Mouse (Mus musculus) brain, embryonic 14.5 days (tissue): ENCODE results near the gene 1700025G04Rik.

Source experiments
- CTCF ChIP-seq: fragments of 200-500 bp; IDR thresholded peaks from 2 replicates; pipeline ENCODE4 v1.5.1; 2012; ENCODE audit warnings: inconsistent platforms, mild to moderate bottlenecking, moderate library complexity, borderline replicate concordance; ENCODE audit not compliant: insufficient read depth, insufficient read length; ENCODE audit errors: extremely low read depth
- POLR2A ChIP-seq: fragments of 200-500 bp; IDR thresholded peaks from 2 replicates; pipeline ENCODE4 v1.6.1; 2012; ENCODE audit warnings: mild to moderate bottlenecking, inconsistent platforms, borderline replicate concordance; ENCODE audit not compliant: poor library complexity, insufficient read depth, insufficient read length, severe bottlenecking; ENCODE audit errors: extremely low read depth

GRCm38 (mm10) chr1:151925738-151926137 is 164.2 kb downstream of the 1700025G04Rik start:
- no peak for TF ChIP-seq POLR2A
- TF ChIP-seq CTCF, result no peak
